Mouse (Mus musculus): Measurements from ENCODE around the gene A730015C16Rik.

DNA sequence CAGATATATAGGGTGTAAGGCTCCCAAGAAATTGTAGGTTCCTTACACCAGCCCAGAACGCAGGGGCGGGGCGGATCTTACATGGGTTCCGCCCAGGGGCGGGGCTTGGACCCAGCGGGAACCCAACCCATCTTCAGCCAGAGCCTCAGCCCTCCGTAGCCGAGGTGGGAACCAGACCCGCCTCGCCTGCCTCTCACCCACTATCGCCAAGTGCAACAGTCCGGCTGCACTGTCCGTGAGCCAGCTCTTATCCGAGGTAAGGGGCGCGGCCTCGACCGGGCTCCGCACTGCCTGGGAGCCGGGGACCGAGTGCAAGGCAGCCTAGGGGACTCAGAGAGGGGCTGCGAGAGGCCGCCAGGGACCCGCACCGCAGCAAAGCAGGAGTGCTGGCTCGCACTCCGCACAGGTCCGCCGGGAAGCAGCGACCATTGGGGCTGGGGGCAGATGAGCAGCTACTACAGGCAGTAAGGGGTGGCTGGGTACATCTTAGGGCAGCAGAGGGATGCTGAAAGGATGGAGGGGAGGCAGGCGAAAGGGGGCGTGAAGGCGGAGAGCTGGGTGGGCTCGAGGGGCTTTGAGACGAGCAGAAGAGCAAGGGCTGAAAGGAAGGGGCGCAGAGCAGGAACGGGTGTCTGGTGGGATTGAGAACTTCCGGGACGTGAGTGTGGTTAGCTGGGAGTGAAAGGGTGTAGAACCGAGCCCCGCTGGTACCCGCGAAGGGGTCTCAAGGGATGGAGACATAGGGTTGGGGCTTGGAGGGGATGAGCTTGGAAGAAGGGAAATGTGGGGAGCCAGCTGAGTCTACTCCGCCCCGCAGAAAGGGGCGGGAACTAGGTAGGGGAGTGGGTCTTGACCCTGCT is 30.8 kb upstream of the A730015C16Rik start, which contains the start of gene Rab3b:
- TF ChIP-seq POLR2A (IDR thresholded peaks at IDR 0.05; ENCODE audit: extremely low read depth, insufficient read depth, low read length) (peak; percentile 54; the same call in 1 of the 2 replicates), CTCF (IDR thresholded peaks at IDR 0.05; ENCODE audit: extremely low read depth, insufficient read depth, low read length) (no peak)
